Mouse (Mus musculus) lung, adult 2 months (tissue): ENCODE measurements at regions not wholly inside any gene's neighbourhood (a gene's known extent, or its start where the extent isn't known, plus 50 kb on each side); places are given as distances from the start of the nearest gene placed in this dataset.

Source experiments
- CTCF ChIP-seq: fragments of 200-500 bp; IDR thresholded peaks from 2 replicates; pipeline ENCODE4 v1.5.1; 2011; ENCODE audit warnings: mild to moderate bottlenecking, low read length, control low read depth; ENCODE audit not compliant: insufficient read depth
- POLR2A ChIP-seq: fragments of 200-500 bp; IDR thresholded peaks from 2 replicates; pipeline ENCODE4 v1.6.1; 2011; ENCODE audit warnings: low read depth, mild to moderate bottlenecking, control low read depth, low read length, borderline replicate concordance; ENCODE audit errors: extremely low read depth

DNA sequence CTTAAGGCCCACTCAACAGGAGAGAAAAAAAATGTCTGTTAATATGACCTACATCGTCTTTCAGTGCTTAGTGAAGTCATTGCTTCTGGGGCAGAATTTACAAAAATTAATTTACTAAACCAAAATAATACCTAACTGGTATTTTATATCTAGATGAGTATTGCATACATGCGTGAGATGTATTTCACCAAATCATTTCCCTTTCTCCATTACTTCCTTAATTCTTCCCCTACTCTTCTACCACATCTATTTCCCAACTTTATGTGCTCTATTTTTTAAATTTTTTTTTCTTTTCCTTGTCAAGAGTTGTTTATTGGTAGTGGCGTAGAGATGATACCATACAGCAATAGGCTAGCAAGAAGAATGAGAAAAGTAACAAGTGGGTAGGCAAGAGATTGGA lies 536.7 kb downstream of the Flrt2 start:
- TF ChIP-seq POLR2A (no peak), CTCF (no peak)
